Mouse (Mus musculus) hindbrain, postnatal 0 days (tissue): ENCODE data around the gene Tyw3. TPM values are rescaled to one million over a fixed set of nuclear protein-coding genes. Genes with fewer than 3 reads are reported as not detected.

Experiments
- ATAC-seq: fragments of 200-750 bp; cut with Nextera tagmentation; 2 replicates; pipeline ENCODE4 v1.8.0; 2017; ENCODE audit warnings: mild to moderate bottlenecking, moderate TSS enrichment, moderate library complexity
- DNase-seq: peaks from one replicate; pipeline ENCODE4 v3.0.0-alpha.2; 2015; ENCODE audit warnings: low spot score
- H3K27ac ChIP-seq: fragments of 300-500 bp; sonication (generic); 2 replicates; pipeline ENCODE4 v1.5.1; 2014; ENCODE audit warnings: mild to moderate bottlenecking
- H3K27me3 ChIP-seq: fragments of 300-500 bp; sonication (generic); 2 replicates; pipeline ENCODE4 v1.6.1; 2014; ENCODE audit warnings: low read length, mixed read lengths; ENCODE audit not compliant: insufficient read depth
- H3K36me3 ChIP-seq: fragments of 300-500 bp; sonication (generic); 2 replicates; pipeline ENCODE4 v1.6.1; 2014; ENCODE audit warnings: low read length, mixed read lengths; ENCODE audit not compliant: insufficient read depth
- H3K4me1 ChIP-seq: fragments of 300-500 bp; sonication (generic); 2 replicates; pipeline ENCODE4 v1.6.1; 2014; ENCODE audit warnings: antibody characterized with exemption, low read length, mixed read lengths; ENCODE audit not compliant: insufficient read depth
- H3K4me2 ChIP-seq: fragments of 300-500 bp; sonication (generic); 2 replicates; pipeline ENCODE4 v1.6.1; 2014; ENCODE audit warnings: low read depth, mild to moderate bottlenecking, low read length, moderate library complexity, mixed read lengths
- H3K4me3 ChIP-seq: fragments of 300-500 bp; sonication (generic); 2 replicates; pipeline ENCODE4 v1.5.1; 2014; ENCODE audit warnings: low read length
- H3K9ac ChIP-seq: fragments of 300-500 bp; sonication (generic); replicated peaks from 2 replicates; pipeline ENCODE4 v1.6.1; 2014; ENCODE audit warnings: mild to moderate bottlenecking, low read length, moderate library complexity, mixed read lengths
- H3K9me3 ChIP-seq: fragments of 300-500 bp; sonication (generic); 2 replicates; pipeline ENCODE4 v1.6.1; 2016; ENCODE audit warnings: low read length, mixed read lengths
- CTCF ChIP-seq: IDR thresholded peaks from 2 replicates; pipeline ENCODE4 v1.5.1; 2016; ENCODE audit warnings: antibody characterized with exemption, control low read depth, low read depth
- WGBS: fragments of 180-500 bp; shearing (Covaris S2); extraction: QIAGEN DNeasy Blood & Tissue Kit; methylation state at CpG from one replicate; pipeline ENCODE4 v1.1.7; 2014; 5-methylcytosine and 5-hydroxymethylcytosine counted together
- polyA plus RNA-seq: library from polyadenylated mRNA; unstranded; fragments of >200 nt; fragmentation: Nextera tagmentation; extraction: Ambion mirVana; gene quantifications from 2 replicates; pipeline ENCODE4 v1.2.1, GENCODE M21; 2015
- total RNA-seq: library from RNA; depleted of rRNA; stranded (reverse); fragments of >200 nt; gene quantifications from 2 replicates; pipeline ENCODE4 v1.2.3, GENCODE M21; 2014

Gene Tyw3
- total and polyA plus RNA-seq, 2 experiments from 2014 or later, result 8.1 to 21.4 TPM

- Histone ChIP-seq H3K4me3 (no peak overlapping the region), H3K4me1 (no peaks in the 10 kb centered on the region), H3K27ac (no peak overlapping the region), H3K9me3 (no peaks in the 10 kb centered on the region), H3K27me3 (no peaks in the 10 kb centered on the region), H3K4me2 (no peak overlapping the region), H3K9ac (no peak overlapping the region), H3K36me3 (peaks cover 28% of the 10 kb centered on the region)
- 94% methylated on average over 6 of the region's 6 CpGs for WGBS
- ATAC-seq (no peak), DNase-seq (no peak)
- no peak for TF ChIP-seq CTCF
Measured at GRCm38 (mm10) chr3:154593596-154593995, 3.3 kb downstream of the Tyw3 start.

GRCm38 (mm10) chr3:154591621-154592020 is 5.3 kb downstream of the Tyw3 start:
- TF ChIP-seq CTCF, result no peak
- Histone ChIP-seq H3K27me3 (no peaks in the 10 kb centered on the region), H3K36me3 (peaks cover 37% of the 10 kb centered on the region), H3K9me3 (no peaks in the 10 kb centered on the region), H3K4me2 (no peak overlapping the region), H3K4me1 (no peaks in the 10 kb centered on the region), H3K9ac (no peak overlapping the region), H3K27ac (no peak overlapping the region), H3K4me3 (no peak overlapping the region)
- DNase-seq (no peak), ATAC-seq (no peak)
- 92% methylated on average over 3 of the region's 3 CpGs for WGBS

GRCm38 (mm10) chr3:154590971-154591370 is 5.9 kb downstream of the Tyw3 start:
- no peak overlapping the region for H3K4me3 ChIP-seq
- no peak for TF ChIP-seq CTCF
- no peak overlapping the region for H3K9ac ChIP-seq
- no peak overlapping the region for H3K27ac ChIP-seq
- no peak overlapping the region for H3K4me2 ChIP-seq
- WGBS, result 92% methylated on average over 5 of the region's 5 CpGs
- H3K4me1 ChIP-seq, result no peaks in the 10 kb centered on the region
- H3K9me3 ChIP-seq, result no peaks in the 10 kb centered on the region
- no peaks in the 10 kb centered on the region for H3K27me3 ChIP-seq
- peaks cover 39% of the 10 kb centered on the region for H3K36me3 ChIP-seq
- ATAC-seq (no peak), DNase-seq (no peak)

- DNase-seq, result no peak
Measured at GRCm38 (mm10) chr3:154584351-154584750, 12.6 kb downstream of the Tyw3 start.

GRCm38 (mm10) chr3:154577895-154578294 is 19.0 kb downstream of the Tyw3 start:
- Histone ChIP-seq H3K27ac (no peak overlapping the region), H3K9ac (no peak overlapping the region), H3K4me3 (no peak overlapping the region), H3K4me2 (no peak overlapping the region), H3K4me1 (no peaks in the 10 kb centered on the region), H3K36me3 (peaks cover 8% of the 10 kb centered on the region), H3K27me3 (no peaks in the 10 kb centered on the region; the same call in 1 of the 2 replicates), H3K9me3 (no peaks in the 10 kb centered on the region)
- 93% methylated on average over 8 of the region's 8 CpGs for WGBS
- DNase-seq (no peak), ATAC-seq (no peak)
- TF ChIP-seq CTCF, result no peak

More at GRCm38 (mm10) chr3:154584351-154584750, 12.6 kb downstream of the Tyw3 start:
- no peak for ATAC-seq
- Histone ChIP-seq H3K4me2 (no peak overlapping the region), H3K27me3 (no peaks in the 10 kb centered on the region), H3K4me1 (no peaks in the 10 kb centered on the region), H3K9me3 (no peaks in the 10 kb centered on the region), H3K9ac (no peak overlapping the region), H3K4me3 (no peak overlapping the region), H3K36me3 (peaks cover 26% of the 10 kb centered on the region), H3K27ac (no peak overlapping the region)
- no peak for TF ChIP-seq CTCF
- WGBS, result 91% methylated on average over 8 of the region's 8 CpGs

- DNase-seq (no peak), ATAC-seq (no peak)
- Histone ChIP-seq H3K4me1 (no peaks in the 10 kb centered on the region), H3K27me3 (no peaks in the 10 kb centered on the region; the same call in 1 of the 2 replicates), H3K4me3 (no peak overlapping the region), H3K4me2 (no peak overlapping the region), H3K9me3 (no peaks in the 10 kb centered on the region), H3K36me3 (no peaks in the 10 kb centered on the region), H3K9ac (no peak overlapping the region), H3K27ac (no peak overlapping the region)
- WGBS, result 64% methylated on average over 6 of the region's 6 CpGs
- TF ChIP-seq CTCF, result no peak
Measured at GRCm38 (mm10) chr3:154573666-154574065, 23.2 kb downstream of the Tyw3 start.

- no peak overlapping the region for H3K27ac ChIP-seq
- DNase-seq, result peak; percentile 92
- WGBS, result 8% methylated on average over 12 of the region's 12 CpGs
- H3K4me2 ChIP-seq, result no peak overlapping the region; the same call in 1 of the 2 replicates
- no peaks in the 10 kb centered on the region for H3K36me3 ChIP-seq
- no peaks in the 10 kb centered on the region; the same call in 1 of the 2 replicates for H3K27me3 ChIP-seq
- H3K4me3 ChIP-seq, result no peak overlapping the region
- H3K9ac ChIP-seq, result no peak overlapping the region
- H3K4me1 ChIP-seq, result no peaks in the 10 kb centered on the region
- ATAC-seq, result peak; percentile 93
- no peaks in the 10 kb centered on the region for H3K9me3 ChIP-seq
- TF ChIP-seq CTCF, result peak; percentile 92
Measured at GRCm38 (mm10) chr3:154572341-154572972, 24.4 kb downstream of the Tyw3 start.
